Mouse (Mus musculus) hindbrain, embryonic 16.5 days (tissue): Measurements from ENCODE around the gene Pank1. TPM values are rescaled to one million over a fixed set of nuclear protein-coding genes. Genes with fewer than 3 reads are reported as not detected.

ENCODE experiments used
- ATAC-seq: fragments of 200-750 bp; cut with Nextera tagmentation; 2 replicates; pipeline ENCODE4 v1.8.0; 2017; ENCODE audit warnings: moderate TSS enrichment, moderate library complexity
- H3K27ac ChIP-seq: fragments of 300-500 bp; sonication (generic); 2 replicates; pipeline ENCODE4 v1.5.1; 2014; ENCODE audit warnings: low read depth, mild to moderate bottlenecking, control low read depth, low read length, moderate library complexity
- H3K27me3 ChIP-seq: fragments of 300-500 bp; sonication (generic); replicated peaks from 2 replicates; pipeline ENCODE4 v1.6.1; 2014; ENCODE audit warnings: low read length; ENCODE audit not compliant: control insufficient read depth, insufficient read depth
- H3K36me3 ChIP-seq: fragments of 300-500 bp; sonication (generic); 2 replicates; pipeline ENCODE4 v1.6.1; 2014; ENCODE audit warnings: mild to moderate bottlenecking, low read length, moderate library complexity, mixed read lengths; ENCODE audit not compliant: control insufficient read depth, insufficient read depth
- H3K4me1 ChIP-seq: fragments of 300-500 bp; sonication (generic); 2 replicates; pipeline ENCODE4 v1.6.1; 2014; ENCODE audit warnings: low read depth, low read length; ENCODE audit not compliant: control insufficient read depth, insufficient read depth
- H3K4me2 ChIP-seq: fragments of 300-500 bp; sonication (generic); 2 replicates; pipeline ENCODE4 v1.6.1; 2014; ENCODE audit warnings: mild to moderate bottlenecking, low read length, control low read depth, moderate library complexity
- H3K4me3 ChIP-seq: fragments of 300-500 bp; sonication (generic); 2 replicates; pipeline ENCODE4 v1.5.1; 2014; ENCODE audit warnings: mild to moderate bottlenecking, low read length, control low read depth, moderate library complexity
- H3K9ac ChIP-seq: fragments of 300-500 bp; sonication (generic); 2 replicates; pipeline ENCODE4 v1.6.1; 2014; ENCODE audit warnings: low read depth, mild to moderate bottlenecking, control low read depth, low read length, moderate library complexity
- H3K9me3 ChIP-seq: fragments of 300-500 bp; sonication (generic); 2 replicates; pipeline ENCODE4 v1.6.1; 2014; ENCODE audit warnings: mild to moderate bottlenecking, low read length, moderate library complexity; ENCODE audit not compliant: control insufficient read depth
- WGBS: fragments of 180-500 bp; shearing (Covaris S2); extraction: QIAGEN DNeasy Blood & Tissue Kit; methylation state at CpG from one replicate; pipeline ENCODE4 v1.1.7; 2014; 5-methylcytosine and 5-hydroxymethylcytosine counted together
- polyA plus RNA-seq: library from polyadenylated mRNA; unstranded; fragments of >200 nt; fragmentation: Nextera tagmentation; extraction: Ambion mirVana; gene quantifications from 2 replicates; pipeline ENCODE4 v1.2.1, GENCODE M21; 2015

The Pank1 gene
- polyA plus RNA-seq, 1 experiment from 2014 or later: 8.5 TPM

GRCm38 (mm10) chr19:34819577-34820170 lies 59.6 kb downstream of the Pank1 start:
- Histone ChIP-seq H3K27ac (no peak overlapping the region), H3K4me1 (0 out of 2 replicates have a peak, but pooled peaks cover 2% of the 10 kb centered on the region), H3K9me3 (no peaks in the 10 kb centered on the region), H3K4me3 (no peak overlapping the region), H3K9ac (no peak overlapping the region), H3K36me3 (no peaks in the 10 kb centered on the region), H3K27me3 (no peaks in the 10 kb centered on the region), H3K4me2 (no peak overlapping the region)
- 88% methylated on average over 5 of the region's 5 CpGs for WGBS
- no peak for ATAC-seq

- Histone ChIP-seq H3K9me3 (no peaks in the 10 kb centered on the region), H3K36me3 (no peaks in the 10 kb centered on the region), H3K4me2 (no peak overlapping the region), H3K27ac (no peak overlapping the region), H3K4me1 (0 out of 2 replicates have a peak, but pooled peaks cover 2% of the 10 kb centered on the region), H3K4me3 (no peak overlapping the region), H3K9ac (no peak overlapping the region), H3K27me3 (no peaks in the 10 kb centered on the region)
- no peak for ATAC-seq
- 82% methylated on average over 4 of the region's 4 CpGs for WGBS
Measured at GRCm38 (mm10) chr19:34815371-34815770, 63.9 kb downstream of the Pank1 start.

- Histone ChIP-seq H3K27ac (no peak overlapping the region), H3K4me2 (no peak overlapping the region), H3K4me3 (no peak overlapping the region), H3K27me3 (no peaks in the 10 kb centered on the region), H3K4me1 (0 out of 2 replicates have a peak, but pooled peaks cover 2% of the 10 kb centered on the region), H3K9ac (no peak overlapping the region), H3K9me3 (no peaks in the 10 kb centered on the region), H3K36me3 (no peaks in the 10 kb centered on the region)
- 38% methylated on average over 4 of the region's 4 CpGs for WGBS
- peak; percentile 48; the same call in 1 of the 2 replicates for ATAC-seq
Measured at GRCm38 (mm10) chr19:34814696-34815095, 64.6 kb downstream of the Pank1 start.

GRCm38 (mm10) chr19:34813961-34814360 lies 65.3 kb downstream of the Pank1 start:
- H3K4me2 ChIP-seq: no peak overlapping the region
- H3K4me1 ChIP-seq: 0 out of 2 replicates have a peak, but pooled peaks cover 2% of the 10 kb centered on the region
- no peak for ATAC-seq
- no peak overlapping the region for H3K27ac ChIP-seq
- H3K9me3 ChIP-seq: no peaks in the 10 kb centered on the region
- H3K9ac ChIP-seq: no peak overlapping the region
- H3K36me3 ChIP-seq: no peaks in the 10 kb centered on the region
- no peak overlapping the region for H3K4me3 ChIP-seq
- WGBS: 92% methylated on average over 6 of the region's 6 CpGs
- no peaks in the 10 kb centered on the region for H3K27me3 ChIP-seq

- 93% methylated on average over 2 of the region's 2 CpGs for WGBS
- Histone ChIP-seq H3K4me1 (0 out of 2 replicates have a peak, but pooled peaks cover 2% of the 10 kb centered on the region), H3K9me3 (no peaks in the 10 kb centered on the region), H3K27ac (no peak overlapping the region), H3K36me3 (no peaks in the 10 kb centered on the region), H3K4me2 (no peak overlapping the region), H3K4me3 (no peak overlapping the region), H3K27me3 (no peaks in the 10 kb centered on the region), H3K9ac (no peak overlapping the region)
- ATAC-seq: no peak
Measured at GRCm38 (mm10) chr19:34813533-34813932, 65.7 kb downstream of the Pank1 start.

- Histone ChIP-seq H3K4me1 (0 out of 2 replicates have a peak, but pooled peaks cover 2% of the 10 kb centered on the region), H3K27ac (no peak overlapping the region), H3K36me3 (no peaks in the 10 kb centered on the region), H3K4me2 (no peak overlapping the region), H3K9me3 (no peaks in the 10 kb centered on the region), H3K27me3 (no peaks in the 10 kb centered on the region), H3K9ac (no peak overlapping the region), H3K4me3 (no peak overlapping the region)
- WGBS: 85% methylated on average over 4 of the region's 4 CpGs
- no peak for ATAC-seq
Measured at GRCm38 (mm10) chr19:34812711-34813110, 66.5 kb downstream of the Pank1 start.

- Histone ChIP-seq H3K4me3 (no peak overlapping the region), H3K27ac (no peak overlapping the region), H3K9me3 (no peaks in the 10 kb centered on the region), H3K4me1 (no peaks in the 10 kb centered on the region), H3K9ac (no peak overlapping the region), H3K27me3 (no peaks in the 10 kb centered on the region), H3K4me2 (no peak overlapping the region), H3K36me3 (no peaks in the 10 kb centered on the region)
- no peak for ATAC-seq
- WGBS: 89% methylated on average over 5 of the region's 5 CpGs
Measured at GRCm38 (mm10) chr19:34807173-34807572, 72.1 kb downstream of the Pank1 start.

- Histone ChIP-seq H3K4me3 (no peak overlapping the region), H3K9ac (no peak overlapping the region), H3K4me1 (no peaks in the 10 kb centered on the region), H3K36me3 (no peaks in the 10 kb centered on the region), H3K4me2 (no peak overlapping the region), H3K27me3 (no peaks in the 10 kb centered on the region), H3K9me3 (no peaks in the 10 kb centered on the region), H3K27ac (no peak overlapping the region)
- no peak for ATAC-seq
- WGBS: 74% methylated on average over 2 of the region's 2 CpGs
Measured at GRCm38 (mm10) chr19:34805071-34805470, 74.2 kb downstream of the Pank1 start.

GRCm38 (mm10) chr19:34804531-34804930 lies 74.7 kb downstream of the Pank1 start:
- no peaks in the 10 kb centered on the region for H3K36me3 ChIP-seq
- H3K9ac ChIP-seq: no peak overlapping the region
- ATAC-seq: no peak
- H3K4me3 ChIP-seq: no peak overlapping the region
- no peaks in the 10 kb centered on the region for H3K9me3 ChIP-seq
- 83% methylated on average over 2 of the region's 2 CpGs for WGBS
- no peaks in the 10 kb centered on the region for H3K27me3 ChIP-seq
- H3K4me1 ChIP-seq: no peaks in the 10 kb centered on the region
- H3K4me2 ChIP-seq: no peak overlapping the region
- no peak overlapping the region for H3K27ac ChIP-seq
